In genomic region chr17:21535096-21536001, GRCm38 (mm10) we compare ENCODE assay signal across 8 mouse cellular contexts. TPM values are rescaled to one million over a fixed set of nuclear protein-coding genes. Genes with fewer than 3 reads are reported as not detected.
A peak's percentile ranks its signal among the peaks of the same experiment; 100 is the strongest.
DNase-seq lines count a peak whose midpoint lies in the region; ATAC-seq lines count a peak whose summit lies in the region.

Gene Zfp52, plus strand, starts transcription at chr17:21535539.

- ATAC-seq in CD4-positive, CD25-positive, alpha-beta regulatory T cell, adult 4 months: peak; percentile 58
- ATAC-seq in embryonic facial prominence, embryonic 15.5 days (ENCODE audit: insufficient number of reproducible peaks, low FRiP score, low TSS enrichment, low read depth): peak; percentile 86
- peak; percentile 33; the same call in 1 of the 2 replicates for ATAC-seq in heart, embryonic 11.5 days (replicated peaks; ENCODE audit: insufficient number of reproducible peaks, low FRiP score, low TSS enrichment)
- peak; percentile 79 for ATAC-seq in kidney, embryonic 14.5 days (ENCODE audit: low FRiP score, low TSS enrichment)
- peak; percentile 55 for ATAC-seq in midbrain, embryonic 16.5 days

- peak within 1 kb of the TSS; percentile 70 for H3K27ac ChIP-seq in embryonic facial prominence, embryonic 15.5 days (replicated peaks)
- H3K27ac ChIP-seq in heart, embryonic 11.5 days (ENCODE audit: low read depth, low read length): 0 out of 2 replicates have a peak within 1 kb of the TSS, but pooled peaks have one; percentile 2
- peak within 1 kb of the TSS; percentile 43; the same call in 1 of the 2 replicates for H3K27ac ChIP-seq in kidney, embryonic 14.5 days (ENCODE audit: low read depth, low read length)
- H3K27ac ChIP-seq in midbrain, embryonic 16.5 days (ENCODE audit: low read length): no peak within 1 kb of the TSS

- H3K9ac ChIP-seq in embryonic facial prominence, embryonic 15.5 days: peak within 1 kb of the TSS; percentile 31
- peak within 1 kb of the TSS; percentile 61 for H3K9ac ChIP-seq in heart, embryonic 11.5 days (ENCODE audit: low read depth, low read length)
- H3K9ac ChIP-seq in kidney, embryonic 14.5 days (ENCODE audit: low read depth, low read length): peak within 1 kb of the TSS; percentile 59
- peak within 1 kb of the TSS; percentile 68 for H3K9ac ChIP-seq in midbrain, embryonic 16.5 days (ENCODE audit: low read depth, low read length)

- peak within 1 kb of the TSS; percentile 59 for H3K4me3 ChIP-seq in embryonic facial prominence, embryonic 15.5 days (replicated peaks)
- peak within 1 kb of the TSS; percentile 45 for H3K4me3 ChIP-seq in heart, embryonic 11.5 days (ENCODE audit: low read depth, low read length)
- peak within 1 kb of the TSS; percentile 58 for H3K4me3 ChIP-seq in kidney, embryonic 14.5 days (ENCODE audit: low read length)
- H3K4me3 ChIP-seq in midbrain, embryonic 16.5 days (ENCODE audit: low read depth, low read length): peak within 1 kb of the TSS; percentile 49

- H3K4me1 ChIP-seq in embryonic facial prominence, embryonic 15.5 days: peaks cover 19% of the 10 kb centered on the region
- H3K4me1 ChIP-seq in heart, embryonic 11.5 days (ENCODE audit: control insufficient read depth, insufficient read depth, low read length): peaks cover 4% of the 10 kb centered on the region
- H3K4me1 ChIP-seq in kidney, embryonic 14.5 days (ENCODE audit: control insufficient read depth, insufficient read depth, low read length): peaks cover 4% of the 10 kb centered on the region
- peaks cover 19% of the 10 kb centered on the region for H3K4me1 ChIP-seq in midbrain, embryonic 16.5 days (ENCODE audit: control insufficient read depth, insufficient read depth, low read length)

- H3K4me2 ChIP-seq in embryonic facial prominence, embryonic 15.5 days (replicated peaks): peak within 1 kb of the TSS; percentile 76
- peak within 1 kb of the TSS; percentile 67 for H3K4me2 ChIP-seq in heart, embryonic 11.5 days
- H3K4me2 ChIP-seq in kidney, embryonic 14.5 days (replicated peaks; ENCODE audit: low read depth, low read length): peak within 1 kb of the TSS; percentile 74
- H3K4me2 ChIP-seq in midbrain, embryonic 16.5 days (ENCODE audit: low read length): peak within 1 kb of the TSS; percentile 83

- no peaks in the 10 kb centered on the region for H3K27me3 ChIP-seq in embryonic facial prominence, embryonic 15.5 days
- no peaks in the 10 kb centered on the region for H3K27me3 ChIP-seq in heart, embryonic 11.5 days (ENCODE audit: control insufficient read depth, insufficient read depth, low read length)
- no peaks in the 10 kb centered on the region for H3K27me3 ChIP-seq in kidney, embryonic 14.5 days (ENCODE audit: control insufficient read depth, insufficient read depth, low read length)
- no peaks in the 10 kb centered on the region for H3K27me3 ChIP-seq in midbrain, embryonic 16.5 days (ENCODE audit: control insufficient read depth, insufficient read depth, low read depth, low read length)

- DNase-seq in adrenal gland, postnatal 4 days (ENCODE audit: low spot score in 2 of 2): peak; percentile 35 to 41
- DNase-seq in liver: peak; percentile 65
- DNase-seq in spleen, postnatal 4 days (ENCODE audit: low spot score in 2 of 2): peak; percentile 55 to 80

- WGBS in embryonic facial prominence, embryonic 15.5 days: 1% methylated on average over 21 of the region's 21 CpGs
- WGBS in heart, embryonic 11.5 days (ENCODE audit: insufficient replicate concordance): 2% methylated on average over 21 of the region's 21 CpGs
- WGBS in kidney, embryonic 14.5 days: 2% methylated on average over 21 of the region's 21 CpGs
- WGBS in midbrain, embryonic 16.5 days: 3% methylated on average over 21 of the region's 21 CpGs

- no peaks in the 10 kb centered on the region for H3K36me3 ChIP-seq in embryonic facial prominence, embryonic 15.5 days
- H3K36me3 ChIP-seq in heart, embryonic 11.5 days (ENCODE audit: control insufficient read depth, insufficient read depth, low read length): no peaks in the 10 kb centered on the region
- no peaks in the 10 kb centered on the region for H3K36me3 ChIP-seq in kidney, embryonic 14.5 days (ENCODE audit: control insufficient read depth, insufficient read depth, low read length)
- H3K36me3 ChIP-seq in midbrain, embryonic 16.5 days (ENCODE audit: control insufficient read depth, insufficient read depth, low read length): no peaks in the 10 kb centered on the region

- no peaks in the 10 kb centered on the region for H3K9me3 ChIP-seq in embryonic facial prominence, embryonic 15.5 days (replicated peaks)
- no peaks in the 10 kb centered on the region for H3K9me3 ChIP-seq in heart, embryonic 11.5 days (replicated peaks; ENCODE audit: control insufficient read depth, low read length)
- no peaks in the 10 kb centered on the region for H3K9me3 ChIP-seq in kidney, embryonic 14.5 days (ENCODE audit: control insufficient read depth, low read length)
- no peaks in the 10 kb centered on the region for H3K9me3 ChIP-seq in midbrain, embryonic 16.5 days (replicated peaks; ENCODE audit: control insufficient read depth, low read length, poor library complexity, severe bottlenecking)

RNA-seq across cellular contexts. Expression of gene Zfp52, which starts in this region (rescaled TPM):
- 10 to 100 TPM; 20.8 to 21.6 TPM for polyA plus RNA-seq in CD4-positive, CD25-positive, alpha-beta regulatory T cell, adult 4 months (2017; shearing (Covaris generic))
- 10 to 100 TPM; 28.1 to 30.6 TPM for total RNA-seq in adrenal gland, postnatal 4 days (2021)
- polyA plus RNA-seq in embryonic facial prominence, embryonic 15.5 days (2015; fragmentation: Nextera tagmentation; extraction: Ambion mirVana): 5.0 and 5.4 TPM in 2 replicates
- polyA plus RNA-seq in heart, embryonic 11.5 days (2014; fragmentation: Nextera tagmentation; extraction: Ambion mirVana): 1.9 and 2.4 TPM in 2 replicates
- 3.0 and 3.6 TPM in 2 replicates for polyA plus RNA-seq in kidney, embryonic 14.5 days (2014; fragmentation: Nextera tagmentation; extraction: Ambion mirVana)
- polyA plus RNA-seq in midbrain, embryonic 16.5 days (2015; fragmentation: Nextera tagmentation; extraction: Ambion mirVana): 2.9 and 3.2 TPM in 2 replicates

Comparison
In these comparisons a context has a peak if more than half of its experiments do, and no peak if none do; other contexts are left out.
1. ATAC-seq: peak in every context shown above with its lines; median percentile 86 in embryonic facial prominence, embryonic 15.5 days; 79 in kidney, embryonic 14.5 days; 58 in CD4-positive, CD25-positive, alpha-beta regulatory T cell, adult 4 months; 55 in midbrain, embryonic 16.5 days; 33 in heart, embryonic 11.5 days.